Mouse (Mus musculus) small intestine, adult 2 months (tissue): ENCODE data around the gene Ctbs.

ENCODE experiments used
- CTCF ChIP-seq: fragments of 200-500 bp; IDR thresholded peaks from 2 replicates; pipeline ENCODE4 v1.5.1; 2012; ENCODE audit warnings: low read depth, mild to moderate bottlenecking, control low read depth, inconsistent platforms, low read length, moderate library complexity, mixed read lengths; ENCODE audit not compliant: insufficient replicate concordance, insufficient read length; ENCODE audit errors: extremely low read depth
- POLR2A ChIP-seq: fragments of 200-500 bp; IDR thresholded peaks from 2 replicates; pipeline ENCODE4 v1.6.1; 2012; ENCODE audit warnings: low read depth, mild to moderate bottlenecking, control low read depth, inconsistent platforms, low read length, moderate library complexity

DNA sequence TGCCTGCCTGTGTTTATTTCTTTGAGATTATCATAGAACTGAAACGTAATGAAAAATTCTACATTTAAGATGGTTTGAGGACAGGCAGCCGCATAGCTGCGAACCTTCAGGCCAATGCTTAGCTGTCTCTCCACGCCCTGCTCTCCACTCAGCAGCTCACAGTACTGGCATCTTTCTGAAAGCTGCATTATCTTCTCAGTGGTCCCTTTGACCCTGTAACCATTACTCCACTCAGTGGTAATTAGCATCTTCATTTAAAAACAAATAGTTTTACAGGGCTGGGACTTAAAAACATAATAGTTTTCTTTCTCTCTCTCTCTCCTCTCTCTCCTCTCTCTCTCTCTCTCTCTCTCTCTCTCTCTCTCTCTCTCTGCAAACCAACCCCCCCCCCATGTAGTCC, 23.1 kb downstream of the Ctbs start:
- TF ChIP-seq POLR2A (no peak), CTCF (no peak)
